Mouse (Mus musculus) layer of hippocampus, adult 11-12 months (tissue): ENCODE results near the gene Ptpn22.
A peak's percentile ranks its signal among the peaks of the same experiment; 100 is the strongest.

Source experiments
- DNase-seq: peaks from one replicate; pipeline ENCODE4 v3.0.0; 2022; ENCODE audit warnings: low spot score

Ptpn22 gene

GRCm38 (mm10) chr3:103925302-103925701 is 65.7 kb downstream of the Ptpn22 start:
- DNase-seq: no peak

GRCm38 (mm10) chr3:103927511-103927910 is 67.9 kb downstream of the Ptpn22 start:
- DNase-seq: no peak

GRCm38 (mm10) chr3:103944794-103945562 is 85.4 kb downstream of the Ptpn22 start:
- DNase-seq: peak; percentile 41

- DNase-seq: no peak
Measured at GRCm38 (mm10) chr3:103948666-103949065, 89.1 kb downstream of the Ptpn22 start.

GRCm38 (mm10) chr3:103960622-103961021 is 101.0 kb downstream of the Ptpn22 start:
- DNase-seq: no peak
